Mouse (Mus musculus): Measurements from ENCODE around the gene Fam104a. TPM values are rescaled to one million over a fixed set of nuclear protein-coding genes. Genes with fewer than 3 reads are reported as not detected.

Fam104a gene
- total and polyA plus RNA-seq, 3 experiments: 14.6 to 57.0 (median 35.3) TPM

GRCm38 (mm10) chr11:113654561-113655270 lies 29.2 kb downstream of the Fam104a start:
- H3K4me3 ChIP-seq (replicated peaks in 1 of 3; ENCODE audit: low read depth in 2 of 3, low read length in 2 of 3, poor library complexity in 1 of 3): no peak overlapping the region
- no peaks in the 10 kb centered on the region for H3K27me3 ChIP-seq (replicated peaks)
- no peak overlapping the region for H3K4me2 ChIP-seq (ENCODE audit: insufficient read depth, low read depth, poor library complexity, severe bottlenecking)
- H3K79me2 ChIP-seq (replicated peaks; ENCODE audit: control insufficient read depth, extremely low read depth, insufficient read depth, poor library complexity, severe bottlenecking): no peaks in the 10 kb centered on the region
- dilution Hi-C loops (cut with MboI; ENCODE audit: extremely low pct_ligation_motif_present, extremely low pct_unique_long_range_greater_than_20kb, low sequenced_read_pairs) (no loop called here), in situ Hi-C loops (cut with MboI; ENCODE audit: low pct_ligation_motif_present, low pct_unique_long_range_greater_than_20kb, low sequenced_read_pairs) (no loop called here)
- H3K4me1 ChIP-seq (ENCODE audit: control insufficient read depth in 1 of 2, insufficient read depth in 2 of 2): peaks cover 6 to 24% of the 10 kb centered on the region in 2 experiments; a peak in 2 of 4 replicates
- DNase-seq (ENCODE audit: extremely low read depth): no peak
- H3K27ac ChIP-seq (ENCODE audit: insufficient read depth, low read depth): no peak overlapping the region
- H3K9me3 ChIP-seq (replicated peaks; ENCODE audit: low read length): no peaks in the 10 kb centered on the region
- H3K36me3 ChIP-seq (replicated peaks in 1 of 2; ENCODE audit: control insufficient read depth in 1 of 2, insufficient read depth in 1 of 2, low read length in 1 of 2): peaks cover 79 to 85% of the 10 kb centered on the region in 2 experiments
- no peak overlapping the region for H3K9ac ChIP-seq (ENCODE audit: insufficient read depth, low read depth)
- TF ChIP-seq UBTF (IDR thresholded peaks at IDR 0.05; ENCODE audit: low read depth, low read length) (no peak), RCOR1 (conservative IDR thresholded peaks at IDR 0.05; ENCODE audit: low read depth, low read length) (no peak), USF1 (IDR thresholded peaks at IDR 0.05; ENCODE audit: low read depth, low read length) (no peak), ZNF384 (IDR thresholded peaks at IDR 0.05; ENCODE audit: low read depth, low read length) (no peak)

- no peak overlapping the region for H3K4me3 ChIP-seq (replicated peaks in 1 of 3; ENCODE audit: low read depth in 2 of 3, low read length in 2 of 3, poor library complexity in 1 of 3)
- TF ChIP-seq TCF12 (IDR thresholded peaks at IDR 0.05; ENCODE audit: low read depth, low read length) (no peak), ELF1 (IDR thresholded peaks at IDR 0.05; ENCODE audit: low read depth, low read length) (no peak), USF2 (conservative IDR thresholded peaks at IDR 0.05; ENCODE audit: low read depth, low read length) (no peak), ZNF384 (IDR thresholded peaks at IDR 0.05; ENCODE audit: low read depth, low read length) (no peak), MAZ (IDR thresholded peaks at IDR 0.05; ENCODE audit: low read depth, low read length) (no peak), KAT2A (IDR thresholded peaks at IDR 0.05; ENCODE audit: insufficient replicate concordance, low read length) (no peak), ETS1 (conservative IDR thresholded peaks at IDR 0.05; ENCODE audit: low read depth, low read length) (no peak), ZC3H11A (IDR thresholded peaks at IDR 0.05; ENCODE audit: low read depth, low read length) (no peak), MXI1 (IDR thresholded peaks at IDR 0.05; ENCODE audit: low read depth, low read length) (no peak), ZMIZ1 (IDR thresholded peaks at IDR 0.05; ENCODE audit: low read depth, low read length) (no peak), POLR2A (IDR thresholded peaks at IDR 0.05; ENCODE audit: low read depth, low read length) (no peak), POLR2AphosphoS2 (IDR thresholded peaks at IDR 0.05; ENCODE audit: low read depth, low read length) (no peak), GABPA (IDR thresholded peaks at IDR 0.05; ENCODE audit: insufficient replicate concordance, low read depth, low read length) (no peak), E2F4 (IDR thresholded peaks at IDR 0.05; ENCODE audit: insufficient replicate concordance, low read depth, low read length) (no peak), PAX5 (IDR thresholded peaks at IDR 0.05; ENCODE audit: low read length) (no peak)
- H3K79me2 ChIP-seq (replicated peaks; ENCODE audit: control insufficient read depth, extremely low read depth, insufficient read depth, poor library complexity, severe bottlenecking): no peaks in the 10 kb centered on the region
- dilution Hi-C loops (cut with MboI; ENCODE audit: extremely low pct_ligation_motif_present, extremely low pct_unique_long_range_greater_than_20kb, low sequenced_read_pairs): no loop called here
- no peak for DNase-seq (ENCODE audit: extremely low read depth)
- H3K27me3 ChIP-seq (replicated peaks): no peaks in the 10 kb centered on the region
- H3K27ac ChIP-seq (ENCODE audit: insufficient read depth, low read depth): no peak overlapping the region
- no peak overlapping the region for H3K4me2 ChIP-seq (ENCODE audit: insufficient read depth, low read depth, poor library complexity, severe bottlenecking)
- peaks cover 73 to 79% of the 10 kb centered on the region in 2 experiments for H3K36me3 ChIP-seq (replicated peaks in 1 of 2; ENCODE audit: control insufficient read depth in 1 of 2, insufficient read depth in 1 of 2, low read length in 1 of 2)
- no peaks in the 10 kb centered on the region for H3K9me3 ChIP-seq (replicated peaks; ENCODE audit: low read length)
- H3K9ac ChIP-seq (ENCODE audit: insufficient read depth, low read depth): no peak overlapping the region
- in situ Hi-C loops (cut with MboI; ENCODE audit: low pct_ligation_motif_present, low pct_unique_long_range_greater_than_20kb, low sequenced_read_pairs): no loop called here
- H3K4me1 ChIP-seq (ENCODE audit: control insufficient read depth in 1 of 2, insufficient read depth in 2 of 2): peaks cover 6 to 23% of the 10 kb centered on the region in 2 experiments; a peak in 2 of 4 replicates
Observed at GRCm38 (mm10) chr11:113654105-113654504, 29.9 kb downstream of the Fam104a start.
